Mouse (Mus musculus): ENCODE measurements around the gene Cldn3.

- no peak for TF ChIP-seq ZNF384 (IDR thresholded peaks at IDR 0.05; ENCODE audit: low read depth, low read length)
- TF ChIP-seq ZC3H11A (IDR thresholded peaks at IDR 0.05; ENCODE audit: borderline replicate concordance, low read depth, low read length), result no peak
- TF ChIP-seq MAFK (IDR thresholded peaks at IDR 0.05; ENCODE audit: insufficient read depth, low read depth, low read length), result no peak
- no peak for TF ChIP-seq CHD2 (IDR thresholded peaks at IDR 0.05; ENCODE audit: low read depth, low read length)
- TF ChIP-seq HCFC1 (IDR thresholded peaks at IDR 0.05; ENCODE audit: borderline replicate concordance, insufficient read depth, low read length), result no peak
Measured at GRCm38 (mm10) chr5:134948085-134948439, 38.0 kb upstream of the Cldn3 start.

All from ES-E14 (cell line).